Mouse (Mus musculus): ENCODE data around the gene Krt34. TPM values are rescaled to one million over a fixed set of nuclear protein-coding genes. Genes with fewer than 3 reads are reported as not detected.

Gene Krt34
- polyA plus RNA-seq, 1 experiment = not detected

GRCm38 (mm10) chr11:100005905-100006304 lies 35.4 kb downstream of the Krt34 start:
- TF ChIP-seq POLR2A (IDR thresholded peaks at IDR 0.05; ENCODE audit: low read depth, low read length) (no peak), CTCF (IDR thresholded peaks at IDR 0.05; ENCODE audit: borderline replicate concordance, insufficient read depth, low read length) (no peak)
- H3K27ac ChIP-seq (ENCODE audit: insufficient read depth, low read length) = no peak overlapping the region
- no peaks in the 10 kb centered on the region for H3K4me1 ChIP-seq (ENCODE audit: control insufficient read depth, insufficient read depth, low read length)
- H3K4me3 ChIP-seq (ENCODE audit: insufficient read depth, low read length) = no peak overlapping the region

DNA sequence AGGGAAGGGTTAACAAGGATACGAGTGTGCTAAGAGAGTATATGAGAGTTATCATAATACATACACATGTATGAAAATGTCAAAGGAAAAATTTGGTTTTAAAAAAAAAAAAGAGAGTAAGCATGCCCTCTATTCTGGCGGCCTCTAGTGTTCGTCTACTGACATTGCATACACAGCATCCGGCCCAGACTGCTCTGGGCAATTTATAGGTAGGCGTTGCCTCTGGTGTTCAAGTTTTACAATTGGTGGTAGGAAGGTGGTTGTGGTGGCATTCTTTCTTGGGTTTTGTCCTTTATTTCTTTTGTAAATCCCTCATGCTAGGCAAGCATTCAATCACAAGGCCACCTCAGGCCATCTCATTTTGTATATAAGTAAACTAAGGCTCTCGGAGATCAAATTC lies 36.5 kb downstream of the Krt34 start:
- TF ChIP-seq POLR2A (IDR thresholded peaks at IDR 0.05; ENCODE audit: low read depth, low read length) (no peak), CTCF (IDR thresholded peaks at IDR 0.05; ENCODE audit: borderline replicate concordance, insufficient read depth, low read length) (peak; percentile 46; the same call in 1 of the 2 replicates)
- no peak overlapping the region for H3K27ac ChIP-seq (ENCODE audit: insufficient read depth, low read length)
- H3K4me3 ChIP-seq (ENCODE audit: insufficient read depth, low read length) = no peak overlapping the region
- H3K4me1 ChIP-seq (ENCODE audit: control insufficient read depth, insufficient read depth, low read length) = no peaks in the 10 kb centered on the region

GRCm38 (mm10) chr11:99999091-99999490 lies 42.3 kb downstream of the Krt34 start:
- no peak for TF ChIP-seq POLR2A (IDR thresholded peaks at IDR 0.05; ENCODE audit: low read depth, low read length)
- H3K27ac ChIP-seq (ENCODE audit: insufficient read depth, low read length) = no peak overlapping the region
- no peak overlapping the region for H3K4me3 ChIP-seq (ENCODE audit: insufficient read depth, low read length)
- H3K4me1 ChIP-seq (ENCODE audit: control insufficient read depth, insufficient read depth, low read length) = no peaks in the 10 kb centered on the region

DNA sequence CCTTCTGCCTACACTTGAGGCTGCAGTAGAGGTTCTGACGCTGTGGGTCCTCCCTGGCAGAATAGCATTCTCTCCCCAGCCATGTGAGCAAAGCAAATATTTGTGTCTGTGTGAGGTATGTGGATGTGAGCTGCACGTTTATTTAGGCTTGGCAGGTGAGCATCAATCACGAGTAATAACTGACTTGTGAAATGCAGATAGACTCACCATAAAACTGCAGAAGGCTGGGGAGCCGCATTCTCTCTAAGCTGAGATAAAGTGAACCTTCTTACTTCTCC lies 47.0 kb downstream of the Krt34 start:
- no peaks in the 10 kb centered on the region for H3K4me1 ChIP-seq (ENCODE audit: control insufficient read depth, insufficient read depth, low read length)
- no peak overlapping the region for H3K27ac ChIP-seq (ENCODE audit: insufficient read depth, low read length)
- no peak overlapping the region for H3K4me3 ChIP-seq (ENCODE audit: insufficient read depth, low read length)
- TF ChIP-seq POLR2A (IDR thresholded peaks at IDR 0.05; ENCODE audit: low read depth, low read length) = no peak
- TF ChIP-seq CTCF (IDR thresholded peaks at IDR 0.05; ENCODE audit: borderline replicate concordance, insufficient read depth, low read length) = no peak

- TF ChIP-seq CTCF (IDR thresholded peaks at IDR 0.05; ENCODE audit: borderline replicate concordance, insufficient read depth, low read length) (no peak), POLR2A (IDR thresholded peaks at IDR 0.05; ENCODE audit: low read depth, low read length) (no peak)
- Histone ChIP-seq H3K27ac (ENCODE audit: insufficient read depth, low read length) (no peak within 1 kb of the TSS), H3K4me3 (ENCODE audit: insufficient read depth, low read length) (no peak within 1 kb of the TSS), H3K4me1 (ENCODE audit: control insufficient read depth, insufficient read depth, low read length) (no peaks in the 10 kb centered on the region)
Observed at GRCm38 (mm10) chr11:99993620-99994383, 47.6 kb downstream of the Krt34 start, which contains the start of gene Krtap17-1. Gene Krtap17-1, minus strand, starts transcription at chr11:99993994.

GRCm38 (mm10) chr11:99990571-99990970 lies 50.8 kb downstream of the Krt34 start:
- Histone ChIP-seq H3K4me1 (ENCODE audit: control insufficient read depth, insufficient read depth, low read length) (no peaks in the 10 kb centered on the region), H3K27ac (ENCODE audit: insufficient read depth, low read length) (no peak overlapping the region), H3K4me3 (ENCODE audit: insufficient read depth, low read length) (no peak overlapping the region)
- no peak for TF ChIP-seq POLR2A (IDR thresholded peaks at IDR 0.05; ENCODE audit: low read depth, low read length)
- TF ChIP-seq CTCF (IDR thresholded peaks at IDR 0.05; ENCODE audit: borderline replicate concordance, insufficient read depth, low read length) = no peak

DNA sequence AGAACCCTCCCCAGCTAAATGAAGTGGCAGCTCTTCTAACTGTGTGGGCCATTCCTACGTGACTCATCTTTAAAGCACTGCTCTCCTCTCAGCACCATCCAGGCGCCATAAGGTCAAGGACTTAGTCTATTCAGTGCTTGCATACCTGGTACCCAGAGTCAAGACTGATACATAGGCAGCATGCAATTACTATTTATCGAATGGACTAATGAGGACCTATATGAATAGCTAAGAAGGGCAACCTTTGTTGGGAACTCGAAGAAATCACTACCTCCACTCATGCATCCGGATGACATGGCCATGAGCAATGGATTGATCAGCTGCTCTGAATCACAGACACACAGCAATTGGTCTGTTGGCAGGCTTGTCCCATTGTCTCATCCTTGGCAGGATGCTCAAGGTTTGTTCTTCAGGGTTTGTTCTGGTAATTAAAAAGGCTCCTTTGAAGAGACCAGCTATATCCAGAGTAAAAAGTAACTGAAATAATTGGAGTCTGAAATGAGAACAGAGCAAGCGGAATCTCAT lies 51.4 kb downstream of the Krt34 start:
- Histone ChIP-seq H3K4me1 (ENCODE audit: control insufficient read depth, insufficient read depth, low read length) (no peaks in the 10 kb centered on the region), H3K27ac (ENCODE audit: insufficient read depth, low read length) (no peak overlapping the region), H3K4me3 (ENCODE audit: insufficient read depth, low read length) (no peak overlapping the region)
- TF ChIP-seq CTCF (IDR thresholded peaks at IDR 0.05; ENCODE audit: borderline replicate concordance, insufficient read depth, low read length) (no peak), POLR2A (IDR thresholded peaks at IDR 0.05; ENCODE audit: low read depth, low read length) (no peak)

DNA sequence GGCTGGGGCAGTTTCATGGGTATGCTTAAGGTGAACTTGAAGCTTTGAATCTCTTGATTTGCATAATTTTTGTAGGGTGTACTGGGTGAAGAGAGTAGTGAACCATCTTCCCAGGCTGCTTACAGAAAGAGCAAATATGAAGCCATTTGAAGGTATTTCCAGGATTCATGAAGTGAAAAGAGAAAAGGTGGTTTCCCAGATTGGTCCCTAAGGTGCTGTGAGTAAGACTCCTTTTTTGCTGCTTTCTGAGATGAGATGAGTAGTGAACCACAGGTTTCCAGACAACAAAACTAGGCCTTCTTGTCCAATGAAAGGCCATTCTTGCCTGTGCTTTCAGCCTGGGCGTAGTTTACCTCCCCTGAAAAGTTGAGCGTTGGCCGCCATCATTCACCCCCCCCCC lies 52.8 kb downstream of the Krt34 start:
- no peak for TF ChIP-seq CTCF (IDR thresholded peaks at IDR 0.05; ENCODE audit: borderline replicate concordance, insufficient read depth, low read length)
- no peak for TF ChIP-seq POLR2A (IDR thresholded peaks at IDR 0.05; ENCODE audit: low read depth, low read length)

More for the DNA sequence above, 52.8 kb downstream of the Krt34 start:
- Histone ChIP-seq H3K4me3 (ENCODE audit: insufficient read depth, low read length) (no peak overlapping the region), H3K4me1 (ENCODE audit: control insufficient read depth, insufficient read depth, low read length) (no peaks in the 10 kb centered on the region), H3K27ac (ENCODE audit: insufficient read depth, low read length) (no peak overlapping the region)

Other genes with a start within 250 kb of the Krt34 start
- gene Gm11596, start 248.1 kb downstream of the Krt34 start, polyA plus RNA-seq (2011; ENCODE audit: insufficient read length, low read depth, missing spikeins) = not detected in 2 replicates
- not detected in 2 replicates for gene Gm11569, start 242.6 kb downstream of the Krt34 start, polyA plus RNA-seq (2011; ENCODE audit: insufficient read length, low read depth, missing spikeins)
- gene Gm11554, start 237.1 kb downstream of the Krt34 start, polyA plus RNA-seq (2011; ENCODE audit: insufficient read length, low read depth, missing spikeins) = not detected in 2 replicates
- not detected in 2 replicates for gene Krtap4-13, start 231.7 kb downstream of the Krt34 start, polyA plus RNA-seq (2011; ENCODE audit: insufficient read length, low read depth, missing spikeins)
- gene Gm11564, start 225.9 kb downstream of the Krt34 start, polyA plus RNA-seq (2011; ENCODE audit: insufficient read length, low read depth, missing spikeins) = not detected in 2 replicates
- gene 2300003K06Rik, start 203.5 kb downstream of the Krt34 start, polyA plus RNA-seq (2011; ENCODE audit: insufficient read length, low read depth, missing spikeins) = not detected in 2 replicates
- not detected in 2 replicates for gene Krtap4-16, start 189.9 kb downstream of the Krt34 start, polyA plus RNA-seq (2011; ENCODE audit: insufficient read length, low read depth, missing spikeins)
- not detected in 2 replicates for gene Gm11568, start 183.6 kb downstream of the Krt34 start, polyA plus RNA-seq (2011; ENCODE audit: insufficient read length, low read depth, missing spikeins)
- not detected in 2 replicates for gene Gm11559, start 177.1 kb downstream of the Krt34 start, polyA plus RNA-seq (2011; ENCODE audit: insufficient read length, low read depth, missing spikeins)
- gene Krtap9-1, start 168.2 kb downstream of the Krt34 start, polyA plus RNA-seq (2011; ENCODE audit: insufficient read length, low read depth, missing spikeins) = not detected in 2 replicates
- not detected in 2 replicates for gene Gm11567, start 162.4 kb downstream of the Krt34 start, polyA plus RNA-seq (2011; ENCODE audit: insufficient read length, low read depth, missing spikeins)
- not detected in 2 replicates for gene Krtap31-1, start 133.6 kb downstream of the Krt34 start, polyA plus RNA-seq (2011; ENCODE audit: insufficient read length, low read depth, missing spikeins)
- gene Gm11565, start 126.8 kb downstream of the Krt34 start, polyA plus RNA-seq (2011; ENCODE audit: insufficient read length, low read depth, missing spikeins) = not detected in 2 replicates
- gene Krtap31-2, start 105.3 kb downstream of the Krt34 start, polyA plus RNA-seq (2011; ENCODE audit: insufficient read length, low read depth, missing spikeins) = not detected in 2 replicates
- not detected in 2 replicates for gene Krtap9-5, start 93.1 kb downstream of the Krt34 start, polyA plus RNA-seq (2011; ENCODE audit: insufficient read length, low read depth, missing spikeins)
- not detected in 2 replicates for gene Krtap29-1, start 62.5 kb downstream of the Krt34 start, polyA plus RNA-seq (2011; ENCODE audit: insufficient read length, low read depth, missing spikeins)
- not detected in 2 replicates for gene Krtap16-1, start 55.0 kb downstream of the Krt34 start, polyA plus RNA-seq (2011; ENCODE audit: insufficient read length, low read depth, missing spikeins)
- gene Krtap17-1, start 47.6 kb downstream of the Krt34 start, polyA plus RNA-seq (2011; ENCODE audit: insufficient read length, low read depth, missing spikeins) = not detected in 2 replicates
- not detected in 2 replicates for gene Krt33a, start 25.3 kb downstream of the Krt34 start, polyA plus RNA-seq (2011; ENCODE audit: insufficient read length, low read depth, missing spikeins)
- gene Krt33b, start 11.7 kb downstream of the Krt34 start, polyA plus RNA-seq (2011; ENCODE audit: insufficient read length, low read depth, missing spikeins) = not detected in 2 replicates
- gene Krt31, start 9.0 kb upstream of the Krt34 start, polyA plus RNA-seq (2011; ENCODE audit: insufficient read length, low read depth, missing spikeins) = not detected in 2 replicates
- not detected in 2 replicates for gene Krt32, start 46.7 kb upstream of the Krt34 start, polyA plus RNA-seq (2011; ENCODE audit: insufficient read length, low read depth, missing spikeins)
- gene Krt35, start 54.7 kb upstream of the Krt34 start, polyA plus RNA-seq (2011; ENCODE audit: insufficient read length, low read depth, missing spikeins) = not detected in 2 replicates
- gene Krt36, start 64.1 kb upstream of the Krt34 start, polyA plus RNA-seq (2011; ENCODE audit: insufficient read length, low read depth, missing spikeins) = not detected in 2 replicates
- gene Krt13, start 80.0 kb upstream of the Krt34 start, polyA plus RNA-seq (2011; ENCODE audit: insufficient read length, low read depth, missing spikeins) = not detected in 2 replicates
- not detected in 2 replicates for gene Krt15, start 94.4 kb upstream of the Krt34 start, polyA plus RNA-seq (2011; ENCODE audit: insufficient read length, low read depth, missing spikeins)
- gene Krt19, start 107.1 kb upstream of the Krt34 start, polyA plus RNA-seq (2011; ENCODE audit: insufficient read length, low read depth, missing spikeins) = 4.7 and 10.8 TPM in 2 replicates
- not detected in 2 replicates for gene Krt9, start 151.7 kb upstream of the Krt34 start, polyA plus RNA-seq (2011; ENCODE audit: insufficient read length, low read depth, missing spikeins)
- gene Krt14, start 166.0 kb upstream of the Krt34 start, polyA plus RNA-seq (2011; ENCODE audit: insufficient read length, low read depth, missing spikeins) = not detected in 2 replicates
- not detected in 2 replicates for gene Krt16, start 207.3 kb upstream of the Krt34 start, polyA plus RNA-seq (2011; ENCODE audit: insufficient read length, low read depth, missing spikeins)
- not detected in 2 replicates for gene Krt17, start 219.5 kb upstream of the Krt34 start, polyA plus RNA-seq (2011; ENCODE audit: insufficient read length, low read depth, missing spikeins)
- gene Krt42, start 228.3 kb upstream of the Krt34 start, polyA plus RNA-seq (2011; ENCODE audit: insufficient read length, low read depth, missing spikeins) = not detected in 2 replicates